Comparison of ENCODE assay signal across 11 mouse cellular contexts in genomic region chr11:119048133-119048510, GRCm38 (mm10). TPM values are rescaled to one million over a fixed set of nuclear protein-coding genes. Genes with fewer than 3 reads are reported as not detected.
DNase-seq lines count a peak whose midpoint lies in the region; ATAC-seq lines count a peak whose summit lies in the region.
"Had no signal": no experiment of that assay in that cellular context is flagged by ENCODE, and none has a peak within 500 bp of the region (broad histone marks: within the 10 kb centered on the region; RNA-seq: fewer than 3 reads in every experiment).

No protein-coding gene starts in this region.

- no peaks in the 10 kb centered on the region for H3K36me3 ChIP-seq in heart, embryonic 11.5 days (ENCODE audit: control insufficient read depth, insufficient read depth, low read length)
- H3K36me3 ChIP-seq in embryonic facial prominence, embryonic 14.5 days (ENCODE audit: control insufficient read depth, insufficient read depth, low read length), result no peaks in the 10 kb centered on the region
- no peaks in the 10 kb centered on the region for H3K36me3 ChIP-seq in limb, embryonic 10.5 days

- no peak overlapping the region for H3K27ac ChIP-seq in heart, embryonic 11.5 days (ENCODE audit: low read depth, low read length)
- H3K27ac ChIP-seq in embryonic facial prominence, embryonic 14.5 days (replicated peaks; ENCODE audit: low read depth, low read length), result no peak overlapping the region
- peak overlapping the region; percentile 76 for H3K27ac ChIP-seq in limb, embryonic 10.5 days

- WGBS in heart, embryonic 11.5 days (ENCODE audit: insufficient replicate concordance), result under 1% methylated on average over 13 of the region's 13 CpGs
- 2% methylated on average over 13 of the region's 13 CpGs for WGBS in embryonic facial prominence, embryonic 14.5 days
- 0% methylated on average over 13 of the region's 13 CpGs for WGBS in limb, embryonic 10.5 days

- H3K9ac ChIP-seq in heart, embryonic 11.5 days (ENCODE audit: low read depth, low read length), result no peak overlapping the region
- H3K9ac ChIP-seq in embryonic facial prominence, embryonic 14.5 days (ENCODE audit: low read depth, low read length), result no peak overlapping the region

- peaks cover 34% of the 10 kb centered on the region for H3K4me1 ChIP-seq in heart, embryonic 11.5 days (ENCODE audit: control insufficient read depth, insufficient read depth, low read length)
- H3K4me1 ChIP-seq in embryonic facial prominence, embryonic 14.5 days (ENCODE audit: control insufficient read depth, insufficient read depth, low read length), result peaks cover 44% of the 10 kb centered on the region
- peaks cover 71% of the 10 kb centered on the region for H3K4me1 ChIP-seq in limb, embryonic 10.5 days

- no peaks in the 10 kb centered on the region for H3K9me3 ChIP-seq in heart, embryonic 11.5 days (replicated peaks; ENCODE audit: control insufficient read depth, low read length)
- H3K9me3 ChIP-seq in embryonic facial prominence, embryonic 14.5 days (ENCODE audit: control insufficient read depth, low read length), result no peaks in the 10 kb centered on the region
- H3K9me3 ChIP-seq in limb, embryonic 10.5 days (replicated peaks), result no peaks in the 10 kb centered on the region

- peak overlapping the region; percentile 18; the same call in 1 of the 2 replicates for H3K4me3 ChIP-seq in heart, embryonic 11.5 days (ENCODE audit: low read depth, low read length)
- H3K4me3 ChIP-seq in embryonic facial prominence, embryonic 14.5 days (ENCODE audit: low read depth, low read length), result peak overlapping the region; percentile 37; the same call in 1 of the 2 replicates
- H3K4me3 ChIP-seq in limb, embryonic 10.5 days, result peak overlapping the region; percentile 47

- no peak for DNase-seq in heart, postnatal 4 days
- peak; percentile 70 for DNase-seq in A20 (ENCODE audit: low read depth, low spot score)
- DNase-seq in embryonic facial prominence, embryonic 14.5 days (ENCODE audit: low spot score), result no peak
- DNase-seq in limb, embryonic 10.5 days (ENCODE audit: low spot score), result no peak
- DNase-seq in left cerebral cortex, postnatal 4 days, result no peak
- no peak for DNase-seq in c-Kit-positive CD71-positive TER-119-positive erythroid progenitor cells, embryonic 14.5 days (ENCODE audit: low spot score)
- DNase-seq in right cerebral cortex, postnatal 4 days, result no peak
- DNase-seq: adrenal gland, adult 2 months; kidney, postnatal 14 days; lung, adult 2 months had no signal

- H3K27me3 ChIP-seq in heart, embryonic 11.5 days (ENCODE audit: control insufficient read depth, insufficient read depth, low read length), result peaks cover 97% of the 10 kb centered on the region
- peaks cover 93% of the 10 kb centered on the region for H3K27me3 ChIP-seq in embryonic facial prominence, embryonic 14.5 days (replicated peaks; ENCODE audit: control insufficient read depth, insufficient read depth, low read length)
- H3K27me3 ChIP-seq in limb, embryonic 10.5 days (ENCODE audit: low read depth, poor library complexity, severe bottlenecking), result peaks cover 97% of the 10 kb centered on the region

- intact Hi-C loops in left cerebral cortex, postnatal 4 days (cut with DNase I), result no loop called here

- peak overlapping the region; percentile 65; the same call in 1 of the 2 replicates for H3K4me2 ChIP-seq in heart, embryonic 11.5 days
- peak overlapping the region; percentile 61; the same call in 1 of the 2 replicates for H3K4me2 ChIP-seq in embryonic facial prominence, embryonic 14.5 days (ENCODE audit: low read depth, low read length)

- no peak for ATAC-seq in heart, embryonic 11.5 days (replicated peaks; ENCODE audit: insufficient number of reproducible peaks, low FRiP score, low TSS enrichment)
- no peak for ATAC-seq in embryonic facial prominence, embryonic 14.5 days (ENCODE audit: low read depth)

RNA-seq across cellular contexts. Expression of gene Cbx8, which starts 7.4 kb away (rescaled TPM):
- 6.7 and 7.8 TPM in 2 replicates for polyA plus RNA-seq in heart, embryonic 11.5 days (2014; fragmentation: Nextera tagmentation; extraction: Ambion mirVana)
- total RNA-seq in heart, postnatal 4 days (2021), result 1 to 10 TPM; 5.6 to 5.7 TPM
- 9.6 and 10.1 TPM in 2 replicates for polyA plus RNA-seq in embryonic facial prominence, embryonic 14.5 days (2014; fragmentation: Nextera tagmentation; extraction: Ambion mirVana)
- 12.2 and 15.1 TPM in 2 replicates for polyA plus RNA-seq in limb, embryonic 10.5 days (2016; fragmentation: Nextera tagmentation; extraction: Ambion mirVana)
- total RNA-seq in left cerebral cortex, postnatal 4 days (2021), result 10 to 100 TPM; 13.0 to 15.6 TPM

RNA-seq across cellular contexts. Expression of gene Cbx2, which starts 25.4 kb away (rescaled TPM):
- polyA plus RNA-seq in heart, embryonic 11.5 days (2014; fragmentation: Nextera tagmentation; extraction: Ambion mirVana), result 23.6 and 23.8 TPM in 2 replicates
- total RNA-seq in heart, postnatal 4 days (2021), result 1 to 10 TPM; 7.6 to 7.8 TPM
- polyA plus RNA-seq in embryonic facial prominence, embryonic 14.5 days (2014; fragmentation: Nextera tagmentation; extraction: Ambion mirVana), result 23.9 and 28.3 TPM in 2 replicates
- 151 and 170 TPM in 2 replicates for polyA plus RNA-seq in limb, embryonic 10.5 days (2016; fragmentation: Nextera tagmentation; extraction: Ambion mirVana)
- total RNA-seq in left cerebral cortex, postnatal 4 days (2021), result 1 to 10 TPM; 6.8 to 7.4 TPM

RNA-seq across cellular contexts. Expression of gene Cbx4, which starts 37.9 kb away (rescaled TPM):
- 6.3 and 7.7 TPM in 2 replicates for polyA plus RNA-seq in heart, embryonic 11.5 days (2014; fragmentation: Nextera tagmentation; extraction: Ambion mirVana)
- total RNA-seq in heart, postnatal 4 days (2021), result 10 to 100 TPM; 30.5 to 34.9 TPM
- 11.0 and 13.5 TPM in 2 replicates for polyA plus RNA-seq in embryonic facial prominence, embryonic 14.5 days (2014; fragmentation: Nextera tagmentation; extraction: Ambion mirVana)
- 4.3 and 7.1 TPM in 2 replicates for polyA plus RNA-seq in limb, embryonic 10.5 days (2016; fragmentation: Nextera tagmentation; extraction: Ambion mirVana)
- total RNA-seq in left cerebral cortex, postnatal 4 days (2021), result 10 to 100 TPM; 40.8 to 45.2 TPM
